Mouse (Mus musculus) megakaryocyte, embryonic 14.5 days (primary cell): ENCODE data around the gene Sobp.

Experiments
- FLI1 ChIP-seq: IDR thresholded peaks from 2 replicates; pipeline ENCODE4 v1.6.1; 2012; ENCODE audit warnings: low read length, inconsistent platforms, mixed read lengths
- GATA1 ChIP-seq: IDR thresholded peaks from 3 replicates; pipeline ENCODE4 v1.6.1; 2012; ENCODE audit warnings: mixed read lengths, low read length, inconsistent platforms, borderline replicate concordance

- TF ChIP-seq GATA1 (no peak), FLI1 (no peak)
These were observed 184.4 kb downstream of the Sobp start for GRCm38 (mm10) chr10:42989910-42990309.
